Mouse (Mus musculus) naive thymus-derived CD4-positive, alpha-beta T cell, adult 5 months (primary cell): ENCODE results near the gene Map2. TPM values are rescaled to one million over a fixed set of nuclear protein-coding genes. Genes with fewer than 3 reads are reported as not detected.

Experiments
- polyA plus RNA-seq: library from polyadenylated mRNA; unstranded; fragments of 100-300 nt; shearing (Covaris generic); gene quantifications from one replicate; pipeline ENCODE4 v1.2.1, GENCODE M21; 2017

The Map2 gene
- polyA plus RNA-seq = 0.72 TPM

GRCm38 (mm10) chr1:66175041-66175665 lies at the start of gene Map2:
Map2 (plus strand) TSS chr1:66175273.

GRCm38 (mm10) chr1:66467821-66468703 lies 293.0 kb downstream of the Map2 start, which contains the start of gene Unc80:
Unc80 (plus strand) TSS chr1:66468367.

Other genes starting within 250 kb of the Map2 start
- gene Crygf, start 248.8 kb upstream of the Map2 start, polyA plus RNA-seq = not detected